Mouse (Mus musculus) myocyte (in vitro differentiated cells): ENCODE data around the gene Olfr774. TPM values are rescaled to one million over a fixed set of nuclear protein-coding genes. Genes with fewer than 3 reads are reported as not detected.

Experiments used
- H3K27me3 ChIP-seq: one replicate; pipeline ENCODE4 v1.6.1; 2011; ENCODE audit not compliant: control insufficient read depth, insufficient read depth, insufficient read length
- H3K36me3 ChIP-seq: one replicate; pipeline ENCODE4 v1.6.1; 2011; ENCODE audit not compliant: control insufficient read depth, insufficient read depth
- H3K4me2 ChIP-seq: one replicate; pipeline ENCODE4 v1.6.1; 2011; ENCODE audit warnings: low read depth, control low read depth
- H3K4me3 ChIP-seq: one replicate; pipeline ENCODE4 v1.5.1; 2011; ENCODE audit warnings: mild to moderate bottlenecking, control low read depth, moderate library complexity
- H3K79me2 ChIP-seq: one replicate; pipeline ENCODE4 v1.6.1; 2011; ENCODE audit not compliant: control insufficient read depth, insufficient read depth
- H3ac ChIP-seq: one replicate; pipeline ENCODE4 v1.6.1; 2011; ENCODE audit not compliant: control insufficient read depth, insufficient read length
- CEBPB ChIP-seq: IDR thresholded peaks from 2 replicates; pipeline ENCODE4 v1.6.1; 2011; ENCODE audit warnings: mild to moderate bottlenecking, moderate library complexity; ENCODE audit not compliant: poor library complexity, insufficient read depth, severe bottlenecking
- E2F4 ChIP-seq: IDR thresholded peaks from one replicate; pipeline ENCODE4 v1.6.1; 2011; ENCODE audit warnings: mild to moderate bottlenecking, control low read depth, moderate library complexity; ENCODE audit not compliant: insufficient read depth
- MAX ChIP-seq: IDR thresholded peaks from one replicate; pipeline ENCODE4 v1.6.1; 2011; ENCODE audit warnings: low read depth, mild to moderate bottlenecking, control low read depth
- MYOD1 ChIP-seq, 3 experiments: IDR thresholded peaks; one replicate each; pipeline ENCODE4 v1.6.1; 2011; ENCODE audit warnings: control low read depth in 2 of 3, low read depth in 2 of 3, mild to moderate bottlenecking in 2 of 3, moderate library complexity in 1 of 3; ENCODE audit not compliant: insufficient read length in 2 of 3, control insufficient read depth in 1 of 3
- MYOG ChIP-seq, 3 experiments: IDR thresholded peaks; one replicate each; pipeline ENCODE4 v1.6.1; 2011; ENCODE audit warnings: control low read depth in 2 of 3, low read depth in 2 of 3, mild to moderate bottlenecking in 2 of 3; ENCODE audit not compliant: insufficient read length in 2 of 3, control insufficient read depth in 1 of 3, insufficient read depth in 1 of 3
- POLR2AphosphoS2 ChIP-seq: IDR thresholded peaks from one replicate; pipeline ENCODE4 v1.6.1; 2011; ENCODE audit warnings: low read depth, control low read depth; ENCODE audit not compliant: insufficient read length
- REST ChIP-seq: IDR thresholded peaks from one replicate; pipeline ENCODE4 v1.6.1; 2011; ENCODE audit warnings: mild to moderate bottlenecking, control low read depth, moderate library complexity; ENCODE audit not compliant: insufficient read depth, insufficient read length
- SRF ChIP-seq: IDR thresholded peaks from one replicate; pipeline ENCODE4 v1.6.1; 2011; ENCODE audit warnings: low read depth; ENCODE audit not compliant: control insufficient read depth, insufficient read length
- TCF12 ChIP-seq: IDR thresholded peaks from one replicate; pipeline ENCODE4 v1.6.1; 2011; ENCODE audit warnings: mild to moderate bottlenecking, control low read depth; ENCODE audit not compliant: poor library complexity, insufficient read depth, severe bottlenecking
- TCF3 ChIP-seq: IDR thresholded peaks from one replicate; pipeline ENCODE4 v1.6.1; 2011; ENCODE audit warnings: low read depth, control low read depth; ENCODE audit not compliant: insufficient read length
- USF1 ChIP-seq: IDR thresholded peaks from one replicate; pipeline ENCODE4 v1.6.1; 2011; ENCODE audit warnings: low read depth, mild to moderate bottlenecking, control low read depth, moderate library complexity
- polyA plus RNA-seq: library from polyadenylated mRNA; unstranded; fragments of >200 nt; fragmentation: generic; extraction: Trizol; gene quantifications from one replicate; pipeline ENCODE4 v1.2.1, GENCODE M21; 2012; ENCODE audit warnings: missing spikeins

The Olfr774 gene
- polyA plus RNA-seq, 1 experiment = not detected

GRCm38 (mm10) chr10:129271081-129271535 is 35.1 kb downstream of the Olfr774 start, which contains the start of gene Olfr777:
TSS of gene Olfr777 (minus strand) at chr10:129271485.
- Histone ChIP-seq H3K36me3 (no peaks in the 10 kb centered on the region), H3K79me2 (no peaks in the 10 kb centered on the region), H3K4me3 (no peak within 1 kb of the TSS), H3K4me2 (no peak within 1 kb of the TSS), H3ac (no peak within 1 kb of the TSS), H3K27me3 (no peaks in the 10 kb centered on the region)
- TF ChIP-seq MYOG (IDR thresholded peaks at IDR 0.05; ENCODE audit: control insufficient read depth in 1 of 3, insufficient read depth in 1 of 3, insufficient read length in 2 of 3, low read depth in 2 of 3) = no peak
- no peak for TF ChIP-seq MYOD1 (IDR thresholded peaks at IDR 0.05; ENCODE audit: control insufficient read depth in 1 of 3, insufficient read length in 2 of 3, low read depth in 2 of 3)
- no peak for TF ChIP-seq REST
- TF ChIP-seq E2F4 = no peak
- no peak for TF ChIP-seq MAX
- no peak for TF ChIP-seq TCF3
- no peak for TF ChIP-seq SRF
- TF ChIP-seq POLR2AphosphoS2 = no peak
- TF ChIP-seq CEBPB = no peak
- no peak for TF ChIP-seq TCF12
- TF ChIP-seq USF1 = no peak

Other genes with a start within 250 kb of the Olfr774 start
- not detected for gene Olfr9, start 246.8 kb upstream of the Olfr774 start, polyA plus RNA-seq
- gene Olfr763, start 225.4 kb upstream of the Olfr774 start, polyA plus RNA-seq = 0.05 TPM
- gene Olfr764-ps1, start 196.3 kb upstream of the Olfr774 start, polyA plus RNA-seq = 0.01 TPM
- not detected for gene Olfr765, start 186.2 kb upstream of the Olfr774 start, polyA plus RNA-seq
- not detected for gene Olfr766-ps1, start 167.2 kb upstream of the Olfr774 start, polyA plus RNA-seq
- 0.04 TPM for gene Olfr767, start 153.3 kb upstream of the Olfr774 start, polyA plus RNA-seq
- 0.01 TPM for gene Olfr768, start 136.8 kb upstream of the Olfr774 start, polyA plus RNA-seq
- 0.04 TPM for gene Olfr769, start 118.3 kb upstream of the Olfr774 start, polyA plus RNA-seq
- not detected for gene Olfr770, start 97.2 kb upstream of the Olfr774 start, polyA plus RNA-seq
- not detected for gene Olfr771, start 71.5 kb upstream of the Olfr774 start, polyA plus RNA-seq
- gene Olfr772, start 58.3 kb upstream of the Olfr774 start, polyA plus RNA-seq = not detected
- gene Olfr773, start 48.8 kb upstream of the Olfr774 start, polyA plus RNA-seq = not detected
- not detected for gene Olfr775, start 12.2 kb downstream of the Olfr774 start, polyA plus RNA-seq
- not detected for gene Olfr776, start 22.9 kb downstream of the Olfr774 start, polyA plus RNA-seq
- not detected for gene Olfr777, start 35.3 kb downstream of the Olfr774 start, polyA plus RNA-seq
- not detected for gene Olfr780, start 81.9 kb downstream of the Olfr774 start, polyA plus RNA-seq
- not detected for gene Olfr781, start 92.7 kb downstream of the Olfr774 start, polyA plus RNA-seq
- gene Olfr782, start 112.6 kb downstream of the Olfr774 start, polyA plus RNA-seq = not detected
- 0.02 TPM for gene Olfr784, start 147.9 kb downstream of the Olfr774 start, polyA plus RNA-seq
- gene Olfr785, start 169.2 kb downstream of the Olfr774 start, polyA plus RNA-seq = not detected
- gene Olfr786, start 191.1 kb downstream of the Olfr774 start, polyA plus RNA-seq = not detected
- not detected for gene Olfr787, start 225.7 kb downstream of the Olfr774 start, polyA plus RNA-seq
- gene Olfr788, start 234.8 kb downstream of the Olfr774 start, polyA plus RNA-seq = not detected
- gene Olfr789, start 248.5 kb downstream of the Olfr774 start, polyA plus RNA-seq = not detected